Mouse (Mus musculus): ENCODE measurements at regions not wholly inside any gene's neighbourhood (a gene's known extent, or its start where the extent isn't known, plus 50 kb on each side); places are given as distances from the start of the nearest gene placed in this dataset.

GRCm38 (mm10) chr8:66782656-66783055 lies 77.4 kb upstream of the Naf1 start:
- TF ChIP-seq CTCF (IDR thresholded peaks at IDR 0.05; ENCODE audit: low read depth) (no peak), EP300 (IDR thresholded peaks at IDR 0.05; ENCODE audit: low read depth) (no peak)

Measured in heart, postnatal 0 days (tissue).